Mouse (Mus musculus): ENCODE results near the gene Hemk1. TPM values are rescaled to one million over a fixed set of nuclear protein-coding genes. Genes with fewer than 3 reads are reported as not detected.

Gene Hemk1
- polyA plus RNA-seq, 1 experiment from 2014 or later, result 9.7 TPM

- Histone ChIP-seq H3K27me3 (ENCODE audit: control insufficient read depth, insufficient read depth, low read length) (no peaks in the 10 kb centered on the region), H3K36me3 (ENCODE audit: control insufficient read depth, insufficient read depth, low read length) (no peaks in the 10 kb centered on the region), H3K4me1 (replicated peaks; ENCODE audit: control insufficient read depth, insufficient read depth, low read length) (no peaks in the 10 kb centered on the region), H3K4me2 (replicated peaks; ENCODE audit: low read depth, low read length) (no peak overlapping the region), H3K4me3 (ENCODE audit: low read depth, low read length) (no peak overlapping the region), H3K9me3 (ENCODE audit: control insufficient read depth, low read length) (no peaks in the 10 kb centered on the region), H3K27ac (ENCODE audit: low read depth, low read length) (no peak overlapping the region), H3K9ac (ENCODE audit: low read depth, low read length) (no peak overlapping the region)
- no peak for DNase-seq (ENCODE audit: low spot score)
- WGBS, result 58% methylated on average over 8 of the region's 8 CpGs
- ATAC-seq (ENCODE audit: low FRiP score), result no peak
These were observed 59.4 kb downstream of the Hemk1 start for GRCm38 (mm10) chr9:107278527-107279377.

DNA sequence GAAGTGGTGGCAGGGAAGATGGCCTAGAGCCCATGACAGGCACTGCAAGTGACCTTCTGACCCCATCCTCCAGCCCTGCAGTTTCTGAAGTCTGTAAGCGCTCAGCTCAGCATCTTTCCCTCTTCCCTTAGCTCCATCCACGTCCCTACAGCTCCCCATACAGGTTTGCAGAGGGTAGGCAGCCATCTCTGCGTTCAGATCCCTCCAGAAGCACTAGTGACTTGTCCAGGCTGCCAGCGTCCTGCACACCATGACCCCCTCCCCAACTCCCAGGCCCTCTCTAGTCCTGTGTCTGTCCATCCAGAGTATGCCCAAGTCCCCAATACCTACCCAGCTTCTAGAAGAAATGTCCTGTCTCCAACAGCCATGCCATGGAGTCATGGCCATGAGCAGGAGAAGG lies 60.0 kb downstream of the Hemk1 start:
- Histone ChIP-seq H3K27me3 (ENCODE audit: control insufficient read depth, insufficient read depth, low read length) (no peaks in the 10 kb centered on the region), H3K9ac (ENCODE audit: low read depth, low read length) (no peak overlapping the region), H3K4me1 (replicated peaks; ENCODE audit: control insufficient read depth, insufficient read depth, low read length) (no peaks in the 10 kb centered on the region), H3K4me2 (replicated peaks; ENCODE audit: low read depth, low read length) (no peak overlapping the region), H3K9me3 (ENCODE audit: control insufficient read depth, low read length) (no peaks in the 10 kb centered on the region), H3K36me3 (ENCODE audit: control insufficient read depth, insufficient read depth, low read length) (no peaks in the 10 kb centered on the region), H3K4me3 (ENCODE audit: low read depth, low read length) (no peak overlapping the region), H3K27ac (ENCODE audit: low read depth, low read length) (no peak overlapping the region)
- ATAC-seq (ENCODE audit: low FRiP score) (no peak), DNase-seq (ENCODE audit: low spot score) (no peak)
- 43% methylated on average over 4 of the region's 4 CpGs for WGBS

DNA sequence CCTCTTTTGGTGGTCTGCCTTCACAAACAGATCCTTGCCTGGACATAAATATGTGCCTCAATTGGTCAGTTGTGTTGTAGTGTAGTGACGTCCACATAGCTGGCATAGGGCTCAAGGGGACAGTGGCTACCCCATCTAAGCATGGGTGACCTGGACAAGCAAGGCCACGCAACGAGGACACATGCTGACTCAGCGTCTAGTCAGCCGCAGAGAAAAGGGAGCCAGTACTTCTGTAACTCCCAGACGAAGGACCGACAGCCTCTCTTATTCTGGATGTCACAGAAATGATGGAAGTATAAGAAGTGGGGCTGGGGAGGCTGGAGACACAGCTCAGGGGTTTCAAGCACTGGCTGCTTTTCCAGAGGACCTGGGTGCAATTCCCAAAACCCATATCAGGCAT lies 60.5 kb downstream of the Hemk1 start:
- H3K4me2 ChIP-seq (replicated peaks; ENCODE audit: low read depth, low read length), result no peak overlapping the region
- H3K9me3 ChIP-seq (ENCODE audit: control insufficient read depth, low read length), result no peaks in the 10 kb centered on the region
- H3K4me1 ChIP-seq (replicated peaks; ENCODE audit: control insufficient read depth, insufficient read depth, low read length), result no peaks in the 10 kb centered on the region
- 77% methylated on average over 7 of the region's 7 CpGs for WGBS
- no peak overlapping the region for H3K27ac ChIP-seq (ENCODE audit: low read depth, low read length)
- DNase-seq (ENCODE audit: low spot score), result no peak
- H3K9ac ChIP-seq (ENCODE audit: low read depth, low read length), result no peak overlapping the region
- no peak for ATAC-seq (ENCODE audit: low FRiP score)
- H3K4me3 ChIP-seq (ENCODE audit: low read depth, low read length), result no peak overlapping the region
- no peaks in the 10 kb centered on the region for H3K36me3 ChIP-seq (ENCODE audit: control insufficient read depth, insufficient read depth, low read length)
- no peaks in the 10 kb centered on the region for H3K27me3 ChIP-seq (ENCODE audit: control insufficient read depth, insufficient read depth, low read length)

Other genes with a start within 250 kb of the Hemk1 start
- gene Dock3, start 106.4 kb downstream of the Hemk1 start, polyA plus RNA-seq (2014; fragmentation: Nextera tagmentation; extraction: Ambion mirVana), result 4.9 and 7.7 TPM in 2 replicates
- gene Mapkapk3, start 48.5 kb downstream of the Hemk1 start, polyA plus RNA-seq (2014; fragmentation: Nextera tagmentation; extraction: Ambion mirVana), result 2.6 and 3.4 TPM in 2 replicates
- 2.8 and 6.5 TPM in 2 replicates for gene Cish, start 42.3 kb downstream of the Hemk1 start, polyA plus RNA-seq (2014; fragmentation: Nextera tagmentation; extraction: Ambion mirVana)
- gene 6430571L13Rik, start 2.3 kb upstream of the Hemk1 start, polyA plus RNA-seq (2014; fragmentation: Nextera tagmentation; extraction: Ambion mirVana), result 1.6 and 1.9 TPM in 2 replicates
- 2.0 and 4.2 TPM in 2 replicates for gene Cacna2d2, start 61.3 kb upstream of the Hemk1 start, polyA plus RNA-seq (2014; fragmentation: Nextera tagmentation; extraction: Ambion mirVana)
- gene Tmem115, start 195.6 kb upstream of the Hemk1 start, polyA plus RNA-seq (2014; fragmentation: Nextera tagmentation; extraction: Ambion mirVana), result 38.8 and 46.5 TPM in 2 replicates
- gene Cyb561d2, start 203.8 kb upstream of the Hemk1 start, polyA plus RNA-seq (2014; fragmentation: Nextera tagmentation; extraction: Ambion mirVana), result 19.6 and 21.2 TPM in 2 replicates
- 46.2 and 46.5 TPM in 2 replicates for gene Nprl2, start 203.9 kb upstream of the Hemk1 start, polyA plus RNA-seq (2014; fragmentation: Nextera tagmentation; extraction: Ambion mirVana)
- gene Zmynd10, start 208.9 kb upstream of the Hemk1 start, polyA plus RNA-seq (2014; fragmentation: Nextera tagmentation; extraction: Ambion mirVana), result 3.7 and 5.0 TPM in 2 replicates
- 39.7 and 41.2 TPM in 2 replicates for gene Rassf1, start 213.2 kb upstream of the Hemk1 start, polyA plus RNA-seq (2014; fragmentation: Nextera tagmentation; extraction: Ambion mirVana)
- gene Tusc2, start 224.9 kb upstream of the Hemk1 start, polyA plus RNA-seq (2014; fragmentation: Nextera tagmentation; extraction: Ambion mirVana), result 88.2 and 92.4 TPM in 2 replicates
- gene Hyal2, start 229.6 kb upstream of the Hemk1 start, polyA plus RNA-seq (2014; fragmentation: Nextera tagmentation; extraction: Ambion mirVana), result 116 and 123 TPM in 2 replicates
- gene Hyal1, start 238.6 kb upstream of the Hemk1 start, polyA plus RNA-seq (2014; fragmentation: Nextera tagmentation; extraction: Ambion mirVana), result 3.6 and 4.4 TPM in 2 replicates
- 10.5 and 11.3 TPM in 2 replicates for gene Naa80, start 240.5 kb upstream of the Hemk1 start, polyA plus RNA-seq (2014; fragmentation: Nextera tagmentation; extraction: Ambion mirVana)
- gene Hyal3, start 242.5 kb upstream of the Hemk1 start, polyA plus RNA-seq (2014; fragmentation: Nextera tagmentation; extraction: Ambion mirVana), result 0.18 and 0.39 TPM in 2 replicates
- 26.9 and 27.7 TPM in 2 replicates for gene Ifrd2, start 249.3 kb upstream of the Hemk1 start, polyA plus RNA-seq (2014; fragmentation: Nextera tagmentation; extraction: Ambion mirVana)